Mouse (Mus musculus) limb, embryonic 14.5 days (tissue): ENCODE data around the gene Srpx2. TPM values are rescaled to one million over a fixed set of nuclear protein-coding genes. Genes with fewer than 3 reads are reported as not detected.

Experiments used
- ATAC-seq: fragments of 200-750 bp; cut with Nextera tagmentation; 2 replicates; pipeline ENCODE4 v1.8.0; 2017; ENCODE audit warnings: low read depth, moderate number of reproducible peaks, moderate TSS enrichment; ENCODE audit not compliant: low FRiP score
- DNase-seq: peaks from one replicate; pipeline ENCODE4 v3.0.0-alpha.2; 2015; ENCODE audit warnings: low spot score
- H3K27ac ChIP-seq: fragments of 300-500 bp; sonication (generic); replicated peaks from 2 replicates; pipeline ENCODE4 v1.5.1; 2014; ENCODE audit warnings: low read depth, mild to moderate bottlenecking, low read length, moderate library complexity, mixed read lengths
- H3K27me3 ChIP-seq: fragments of 300-500 bp; sonication (generic); 2 replicates; pipeline ENCODE4 v1.6.1; 2014; ENCODE audit warnings: low read length, mixed read lengths; ENCODE audit not compliant: control insufficient read depth, insufficient read depth
- H3K36me3 ChIP-seq: fragments of 300-500 bp; sonication (generic); 2 replicates; pipeline ENCODE4 v1.6.1; 2014; ENCODE audit warnings: mild to moderate bottlenecking, low read length, moderate library complexity, mixed read lengths; ENCODE audit not compliant: control insufficient read depth, insufficient read depth
- H3K4me1 ChIP-seq: fragments of 300-500 bp; sonication (generic); 2 replicates; pipeline ENCODE4 v1.6.1; 2014; ENCODE audit warnings: antibody characterized with exemption, low read length, mixed read lengths; ENCODE audit not compliant: control insufficient read depth, insufficient read depth
- H3K4me2 ChIP-seq: fragments of 300-500 bp; sonication (generic); replicated peaks from 2 replicates; pipeline ENCODE4 v1.6.1; 2014; ENCODE audit warnings: low read depth, mild to moderate bottlenecking, low read length, moderate library complexity; ENCODE audit not compliant: severe bottlenecking
- H3K4me3 ChIP-seq: fragments of 300-500 bp; sonication (generic); replicated peaks from 2 replicates; pipeline ENCODE4 v1.5.1; 2014; ENCODE audit warnings: low read length
- H3K9ac ChIP-seq: fragments of 300-500 bp; sonication (generic); 2 replicates; pipeline ENCODE4 v1.6.1; 2014; ENCODE audit warnings: mild to moderate bottlenecking, low read depth, low read length, moderate library complexity; ENCODE audit not compliant: severe bottlenecking
- H3K9me3 ChIP-seq: fragments of 300-500 bp; sonication (generic); 2 replicates; pipeline ENCODE4 v1.6.1; 2016; ENCODE audit warnings: low read length; ENCODE audit not compliant: control insufficient read depth
- POLR2A ChIP-seq: fragments of 200-500 bp; IDR thresholded peaks from 2 replicates; pipeline ENCODE4 v1.8.0; 2012; ENCODE audit warnings: inconsistent platforms, mild to moderate bottlenecking, moderate library complexity, borderline replicate concordance; ENCODE audit not compliant: insufficient read depth, insufficient read length; ENCODE audit errors: extremely low read depth
- WGBS: fragments of 180-500 bp; shearing (Covaris S2); extraction: QIAGEN DNeasy Blood & Tissue Kit; methylation state at CpG from one replicate; pipeline ENCODE4 v1.1.7; 2014; 5-methylcytosine and 5-hydroxymethylcytosine counted together
- polyA plus RNA-seq, 2 experiments: library from polyadenylated mRNA; depleted of rRNA in 1 of 2; stranded (reverse) in 1 of 2; unstranded in 1 of 2; fragments of >200 nt; fragmentation: Nextera tagmentation in 1 of 2; extraction: Ambion mirVana in 1 of 2; gene quantifications; 2 replicates each; pipeline versions ENCODE4 v1.2.1 to v1.2.3; 2012 to 2014

The Srpx2 gene
- polyA plus RNA-seq, 2 experiments, result 7.9 to 8.9 TPM

DNA sequence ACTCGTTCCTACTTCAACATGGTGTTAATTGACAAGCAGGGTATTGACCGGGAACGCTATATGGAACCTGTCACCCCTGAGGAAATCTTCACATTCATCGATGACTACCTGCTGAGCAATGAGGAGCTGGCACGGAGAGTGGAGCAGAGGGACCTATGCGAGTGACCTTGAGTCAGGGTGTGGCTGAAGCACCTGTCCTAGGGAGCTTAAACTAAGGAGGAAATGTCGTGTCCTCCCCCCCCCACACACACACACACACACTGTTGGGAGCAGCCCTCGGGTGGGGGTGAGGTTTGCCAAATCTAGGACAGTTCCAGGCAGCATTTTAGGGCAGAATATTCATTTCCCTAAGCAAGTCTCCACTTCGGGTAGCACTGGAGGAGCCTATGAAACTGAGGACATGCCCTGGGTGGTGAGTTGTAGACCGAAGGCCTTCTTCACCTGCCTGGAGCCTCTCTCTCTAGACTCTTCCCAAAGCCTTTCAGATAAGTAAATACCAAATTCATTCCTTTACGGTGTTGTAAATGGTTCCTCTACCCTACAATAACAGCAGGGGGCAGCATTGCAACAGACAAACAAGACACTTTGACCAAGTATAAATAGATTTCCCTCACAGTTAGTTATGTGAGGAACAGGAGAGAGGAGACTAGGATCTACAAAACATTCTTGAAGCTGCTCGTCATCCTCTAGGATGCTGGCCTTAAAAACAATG is 23.2 kb downstream of the Srpx2 start:
- Histone ChIP-seq H3K9ac (no peak overlapping the region), H3K36me3 (no peaks in the 10 kb centered on the region), H3K4me1 (no peaks in the 10 kb centered on the region), H3K27ac (no peak overlapping the region), H3K27me3 (no peaks in the 10 kb centered on the region; the same call in 1 of the 2 replicates), H3K4me2 (no peak overlapping the region), H3K9me3 (no peaks in the 10 kb centered on the region), H3K4me3 (no peak overlapping the region)
- DNase-seq (no peak), ATAC-seq (no peak)
- no peak for TF ChIP-seq POLR2A
- 60% methylated on average over 12 of the region's 12 CpGs for WGBS

DNA sequence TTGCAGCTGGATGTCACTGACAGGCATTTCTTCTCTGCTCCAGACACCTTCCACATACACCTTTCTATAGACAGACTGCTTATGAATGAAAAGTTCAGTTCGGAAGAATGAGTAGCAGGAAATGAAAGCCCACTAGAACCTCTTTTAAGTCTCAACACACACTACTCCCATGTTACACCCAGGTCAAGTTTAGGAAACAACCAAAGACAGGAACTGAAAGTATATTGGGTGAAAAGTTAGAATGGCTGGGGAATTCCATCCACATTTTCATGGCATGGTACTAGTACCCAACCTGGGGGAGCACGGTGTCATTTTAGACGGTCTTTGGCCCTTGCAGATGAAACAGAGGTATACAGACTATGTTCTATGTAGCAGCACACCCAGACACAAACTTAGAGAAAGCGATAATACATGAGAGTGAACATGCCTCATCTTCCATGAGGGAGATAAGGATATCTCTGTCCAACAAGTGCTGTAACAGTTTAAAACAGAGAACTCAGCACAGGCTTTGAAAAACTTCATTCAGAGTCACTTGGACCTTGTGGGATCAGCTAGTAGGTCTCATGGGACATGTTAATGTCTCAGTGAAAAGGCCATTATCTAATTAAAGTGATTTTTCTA is 28.5 kb downstream of the Srpx2 start:
- H3K9ac ChIP-seq, result no peak overlapping the region
- no peaks in the 10 kb centered on the region for H3K9me3 ChIP-seq
- no peak for DNase-seq
- no peak for TF ChIP-seq POLR2A
- H3K4me1 ChIP-seq, result no peaks in the 10 kb centered on the region
- no peaks in the 10 kb centered on the region for H3K36me3 ChIP-seq
- H3K4me3 ChIP-seq, result no peak overlapping the region
- no peak for ATAC-seq
- H3K27ac ChIP-seq, result no peak overlapping the region
- WGBS, result 87% methylated on average over 4 of the region's 4 CpGs
- H3K27me3 ChIP-seq, result no peaks in the 10 kb centered on the region
- H3K4me2 ChIP-seq, result no peak overlapping the region

DNA sequence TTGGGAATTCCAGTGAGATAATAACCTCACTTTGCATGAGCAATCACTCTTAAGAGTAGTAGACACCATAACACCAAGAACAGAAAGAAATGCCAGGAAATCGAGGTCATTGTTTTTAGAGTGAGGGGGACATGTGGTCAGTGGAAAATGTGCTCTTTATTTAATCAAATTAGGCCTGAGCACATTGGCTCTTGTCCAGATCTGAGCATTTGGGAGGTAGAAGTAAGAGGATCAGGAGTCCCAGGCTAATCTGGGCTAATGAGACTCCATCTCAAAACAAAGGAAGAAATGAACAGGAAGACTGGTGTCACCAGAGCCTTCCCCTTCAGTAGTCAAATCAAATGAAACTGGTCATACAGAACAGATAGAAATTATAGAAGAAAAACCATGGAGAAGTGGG is 31.3 kb downstream of the Srpx2 start:
- Histone ChIP-seq H3K9ac (no peak overlapping the region), H3K4me1 (no peaks in the 10 kb centered on the region), H3K27ac (no peak overlapping the region), H3K36me3 (no peaks in the 10 kb centered on the region), H3K27me3 (no peaks in the 10 kb centered on the region), H3K9me3 (no peaks in the 10 kb centered on the region), H3K4me3 (no peak overlapping the region), H3K4me2 (no peak overlapping the region)
- no peak for DNase-seq
- TF ChIP-seq POLR2A, result no peak
- 68% methylated on average over 1 of the region's 1 CpGs for WGBS
- no peak for ATAC-seq

DNA sequence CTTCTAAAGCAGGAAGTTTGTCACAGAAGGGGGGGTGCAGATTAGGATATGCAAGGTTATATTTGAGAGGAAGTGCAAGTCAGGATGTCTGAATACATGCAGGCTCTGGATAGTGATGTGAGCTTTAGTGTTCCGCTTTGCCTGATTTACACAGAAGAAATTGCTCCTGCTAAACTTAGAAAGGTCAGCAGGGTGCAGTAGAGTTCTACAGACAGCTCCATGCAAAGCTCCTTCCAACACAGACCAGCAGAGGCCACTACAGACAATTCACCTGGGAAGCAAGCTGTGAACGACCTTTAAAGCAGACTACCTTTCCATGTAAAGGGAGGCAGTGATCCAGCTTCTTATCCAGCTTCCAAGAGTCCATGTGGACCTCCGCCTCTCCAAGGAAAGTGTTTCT is 39.2 kb downstream of the Srpx2 start:
- DNase-seq, result peak; percentile 63
- Histone ChIP-seq H3K4me2 (no peak overlapping the region), H3K4me3 (no peak overlapping the region), H3K27ac (no peak overlapping the region), H3K27me3 (no peaks in the 10 kb centered on the region), H3K4me1 (no peaks in the 10 kb centered on the region), H3K9ac (no peak overlapping the region), H3K9me3 (no peaks in the 10 kb centered on the region), H3K36me3 (no peaks in the 10 kb centered on the region)
- no peak for TF ChIP-seq POLR2A
- 52% methylated on average over 3 of the region's 3 CpGs for WGBS
- ATAC-seq, result peak; percentile 41; the same call in 1 of the 2 replicates

DNA sequence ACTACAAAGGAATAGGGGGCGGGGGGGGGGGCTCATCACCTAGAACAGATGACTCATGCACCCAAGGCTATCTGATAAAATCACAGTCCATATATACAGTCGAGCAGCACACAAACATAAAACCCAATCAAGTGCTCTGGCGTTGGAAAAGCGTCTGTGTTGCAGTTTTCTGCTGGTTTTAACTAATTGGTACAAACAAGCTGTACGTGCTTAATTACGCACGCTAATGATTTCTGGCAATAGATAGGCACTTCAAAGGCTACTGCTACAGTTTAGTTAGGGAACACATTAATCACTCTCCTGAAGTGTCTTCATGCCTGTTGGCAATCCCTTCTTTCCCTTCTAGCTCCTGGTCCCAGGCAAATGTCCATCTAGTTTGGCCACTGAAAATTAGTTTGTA is 46.4 kb downstream of the Srpx2 start:
- H3K36me3 ChIP-seq, result no peaks in the 10 kb centered on the region
- no peak overlapping the region for H3K27ac ChIP-seq
- no peaks in the 10 kb centered on the region for H3K4me1 ChIP-seq
- DNase-seq, result no peak
- H3K27me3 ChIP-seq, result no peaks in the 10 kb centered on the region
- TF ChIP-seq POLR2A, result no peak
- 55% methylated on average over 7 of the region's 7 CpGs for WGBS
- no peak for ATAC-seq
- no peak overlapping the region for H3K4me2 ChIP-seq
- no peaks in the 10 kb centered on the region for H3K9me3 ChIP-seq
- no peak overlapping the region for H3K9ac ChIP-seq
- H3K4me3 ChIP-seq, result no peak overlapping the region
